Mouse (Mus musculus): ENCODE data around the gene Rasgrp3. TPM values are rescaled to one million over a fixed set of nuclear protein-coding genes. Genes with fewer than 3 reads are reported as not detected.
"Not testable (repeated sequence)": the region's sequence is repeated elsewhere in the genome, so short reads cannot be mapped to it uniquely, and the experiment has no call there.

Gene Rasgrp3
- total RNA-seq, 2 experiments from 2014 or later = 13.8 to 14.8 TPM

GRCm38 (mm10) chr17:75460621-75461020 lies 24.9 kb downstream of the Rasgrp3 start:
- no peak for DNase-seq (ENCODE audit: low spot score in 2 of 2)

DNA sequence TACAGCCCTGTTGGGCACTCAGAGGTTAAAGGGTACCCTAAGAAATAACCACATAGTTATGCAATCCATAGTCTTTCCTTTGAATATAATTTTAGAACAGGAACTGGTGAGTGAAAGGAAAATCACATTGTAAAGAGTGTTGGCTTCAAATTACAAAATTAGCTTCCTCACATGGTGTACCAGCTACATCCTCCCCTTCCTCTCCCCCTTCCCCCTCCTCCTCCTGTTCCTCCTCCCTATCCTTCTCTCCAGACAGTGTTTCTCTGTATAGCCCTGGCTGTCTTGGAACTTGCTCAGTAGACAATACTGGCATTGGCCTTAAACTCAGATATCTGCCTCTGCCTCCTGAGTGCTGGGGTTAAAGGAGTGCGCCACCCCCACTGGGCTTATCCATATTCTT lies 26.1 kb downstream of the Rasgrp3 start:
- DNase-seq (ENCODE audit: low spot score in 2 of 2) = no peak

- DNase-seq (ENCODE audit: low spot score in 2 of 2) = not testable (repeated sequence)
Measured at GRCm38 (mm10) chr17:75463223-75463622, 27.5 kb downstream of the Rasgrp3 start.

DNA sequence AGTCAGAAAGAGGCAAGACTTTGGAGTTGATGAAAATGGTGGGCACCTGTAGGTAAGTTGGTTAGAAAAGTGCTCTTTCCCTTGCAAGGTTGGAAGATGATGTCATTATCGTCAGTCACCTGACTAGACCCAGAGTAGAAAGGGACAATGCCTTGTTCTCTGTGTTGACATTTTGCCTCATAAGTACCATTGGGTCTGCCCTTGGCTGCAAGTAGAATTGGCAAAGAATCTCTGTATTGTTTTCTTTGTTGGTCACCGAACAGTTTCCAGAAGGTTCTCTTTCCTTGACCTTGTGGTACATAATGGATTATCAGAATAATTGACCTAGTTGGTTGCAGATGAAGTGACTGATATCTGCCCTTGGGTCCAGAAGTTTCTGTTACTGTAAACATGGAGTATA lies 27.9 kb downstream of the Rasgrp3 start:
- no peak for DNase-seq (ENCODE audit: low spot score in 2 of 2)

DNA sequence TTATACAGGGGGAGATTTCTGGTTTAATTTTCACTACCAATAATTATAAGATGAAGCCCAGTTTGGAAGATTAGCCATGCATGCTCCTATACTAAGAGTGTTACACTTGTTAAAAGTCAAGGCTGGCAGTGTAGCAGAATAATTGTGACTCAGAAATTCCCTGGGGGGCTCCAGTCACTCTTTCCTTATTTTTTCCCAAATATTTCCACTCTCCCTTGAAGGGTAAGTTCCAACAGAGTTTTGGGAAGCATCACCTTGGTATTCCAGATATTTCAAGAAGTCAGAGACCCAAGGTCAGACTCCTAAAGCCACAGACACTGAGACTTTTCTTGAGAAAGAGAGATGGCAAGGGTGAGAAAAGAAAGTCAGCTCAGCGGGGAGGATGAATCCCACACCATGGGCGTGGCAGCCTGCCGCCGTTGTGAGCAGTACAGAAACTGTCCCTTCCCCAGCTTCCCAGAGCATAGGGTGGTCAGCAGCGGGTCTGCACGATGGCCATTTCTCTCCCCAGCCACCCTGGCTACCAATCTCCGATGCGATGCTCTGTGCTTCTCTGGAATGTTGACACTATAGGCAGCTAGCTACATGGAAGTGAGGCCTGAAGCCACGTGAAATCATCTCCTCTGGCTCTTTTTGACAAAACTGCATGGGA lies 28.8 kb downstream of the Rasgrp3 start:
- no peak for DNase-seq (ENCODE audit: low spot score in 2 of 2)

DNA sequence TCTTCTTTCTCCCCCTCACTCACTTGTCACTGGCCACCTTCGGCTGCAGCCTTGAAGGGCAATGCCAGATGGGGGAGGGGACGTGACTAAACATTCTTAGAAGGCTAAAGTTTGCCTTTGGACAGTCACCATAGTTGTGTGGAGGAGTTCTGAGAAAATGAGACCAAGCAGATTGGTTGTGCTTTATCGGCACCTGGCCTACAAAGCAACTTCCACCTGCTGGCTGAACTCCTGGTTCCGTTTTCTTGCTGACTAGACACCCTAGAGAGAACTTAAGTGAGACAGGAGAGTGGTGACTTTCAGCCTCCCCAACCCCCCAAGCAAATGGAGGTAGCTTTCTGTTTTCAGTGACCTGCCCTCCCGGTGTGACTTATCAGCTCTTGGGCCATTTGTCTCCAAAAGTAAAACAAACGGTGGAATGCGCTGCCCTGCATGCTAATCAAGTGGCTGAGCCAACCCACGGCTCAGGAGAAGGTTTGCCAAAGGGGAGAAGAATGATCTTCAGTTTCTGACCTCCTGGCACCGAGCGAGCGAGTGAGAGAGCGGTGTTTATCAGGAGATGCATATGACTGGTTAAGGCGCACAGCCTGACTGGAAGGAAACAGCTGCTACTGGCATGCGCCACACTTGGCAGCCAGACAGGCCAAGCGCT lies 29.4 kb downstream of the Rasgrp3 start:
- peak; percentile 10 to 40 for DNase-seq (ENCODE audit: low spot score in 2 of 2)

GRCm38 (mm10) chr17:75465635-75465997 lies 29.9 kb downstream of the Rasgrp3 start:
- no peak for DNase-seq (ENCODE audit: low spot score in 2 of 2)

DNA sequence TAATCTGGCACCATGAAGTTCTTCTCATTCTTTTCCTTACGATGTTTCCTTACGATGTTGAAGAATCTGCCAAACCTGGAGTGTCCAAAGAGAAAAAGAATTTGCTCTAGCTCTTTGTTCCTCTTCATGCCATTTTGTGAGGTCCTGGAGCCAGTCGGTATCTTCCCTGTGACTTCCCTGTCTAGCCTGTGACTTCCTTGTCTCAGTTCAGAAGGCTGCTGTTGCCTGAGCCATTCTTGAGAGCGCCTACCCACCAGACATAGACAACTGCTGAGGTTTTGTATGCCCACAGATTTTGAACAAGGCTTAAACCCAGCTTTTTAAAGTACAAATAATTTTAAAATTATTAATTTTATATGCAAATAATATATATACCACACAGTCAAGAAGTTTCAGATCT lies 31.3 kb downstream of the Rasgrp3 start:
- DNase-seq (ENCODE audit: low spot score in 2 of 2) = no peak

DNA sequence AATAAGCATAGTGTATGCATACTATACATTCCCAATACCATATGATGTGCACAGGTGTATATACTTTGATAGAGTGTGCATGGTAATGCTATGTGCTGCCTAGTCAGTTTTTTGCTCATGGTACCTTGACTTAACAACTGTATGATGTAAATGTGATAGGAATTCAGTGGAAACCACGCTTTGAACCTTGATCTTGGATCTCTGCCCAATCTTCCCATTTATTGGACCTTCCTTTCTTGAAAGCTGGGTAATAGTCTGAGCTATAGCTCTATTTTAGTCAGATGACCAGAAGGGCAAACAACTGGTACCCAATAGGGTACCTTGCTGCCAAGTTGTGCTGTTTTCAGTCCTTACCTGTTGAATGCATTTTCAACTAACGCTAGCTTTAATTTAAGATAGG lies 31.8 kb downstream of the Rasgrp3 start:
- no peak for DNase-seq (ENCODE audit: low spot score in 2 of 2)

DNA sequence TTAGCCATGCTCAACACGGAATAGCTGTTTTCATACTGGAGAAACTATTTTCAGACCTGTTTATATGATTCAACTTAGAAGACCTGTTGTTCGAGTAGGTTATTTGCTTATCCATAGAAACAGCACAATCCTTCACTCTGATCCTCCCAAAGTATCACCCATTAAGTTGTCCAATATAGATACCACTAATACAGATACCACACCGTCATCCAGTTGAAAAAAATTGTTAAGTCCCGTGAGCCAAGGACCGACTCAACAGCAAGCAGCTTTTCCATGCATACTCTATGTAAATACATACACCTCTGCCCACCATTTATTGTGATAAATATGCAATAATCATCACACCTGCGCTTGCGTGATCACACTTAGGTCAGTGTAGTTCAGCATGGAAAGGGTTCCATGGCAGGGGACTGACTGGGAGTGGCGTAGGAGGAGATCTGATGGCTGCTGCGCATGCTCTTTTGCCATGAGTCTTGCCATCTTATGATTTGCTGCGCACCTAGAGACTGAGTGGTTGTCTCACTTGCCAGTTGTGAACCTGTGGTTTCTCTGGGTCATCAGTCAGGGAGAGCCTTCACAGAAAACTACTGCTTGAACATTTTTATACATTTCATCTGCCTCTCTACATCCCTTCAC lies 32.9 kb downstream of the Rasgrp3 start:
- no peak for DNase-seq (ENCODE audit: low spot score in 2 of 2)

- DNase-seq (ENCODE audit: low spot score in 2 of 2) = no peak
Measured at GRCm38 (mm10) chr17:75470325-75470724, 34.6 kb downstream of the Rasgrp3 start.

- no peak for DNase-seq (ENCODE audit: low spot score in 2 of 2)
Measured at GRCm38 (mm10) chr17:75470885-75471610, 35.4 kb downstream of the Rasgrp3 start.

DNA sequence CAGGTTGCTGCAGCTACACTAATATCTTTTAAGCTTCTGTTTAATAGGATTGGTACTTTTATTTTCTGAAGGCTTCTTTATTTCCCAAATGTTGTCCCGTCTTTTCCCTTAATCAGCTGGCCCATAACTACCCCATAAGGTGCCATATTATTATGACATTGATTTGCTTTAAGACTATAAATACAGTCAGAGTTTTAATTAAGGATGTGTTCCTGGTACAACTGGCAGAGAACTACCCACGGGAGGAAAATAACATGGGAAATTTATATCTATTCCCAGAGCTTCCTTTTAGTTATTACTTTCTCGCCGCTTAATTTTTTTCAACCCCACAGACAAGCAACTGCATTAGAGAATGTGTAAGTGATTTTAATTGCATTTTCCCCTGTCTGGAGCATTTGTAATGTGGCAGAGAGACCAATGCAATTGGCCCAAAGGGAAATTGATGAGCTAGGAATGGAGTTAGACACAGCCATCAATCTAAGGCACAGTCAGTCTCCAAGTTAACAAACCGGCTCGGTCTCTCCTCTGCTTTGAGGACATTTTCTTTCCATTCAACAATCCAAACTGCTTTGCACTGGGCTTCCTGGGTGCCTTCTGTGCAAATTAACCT lies 36.1 kb downstream of the Rasgrp3 start:
- DNase-seq (ENCODE audit: low spot score in 2 of 2) = no peak

DNA sequence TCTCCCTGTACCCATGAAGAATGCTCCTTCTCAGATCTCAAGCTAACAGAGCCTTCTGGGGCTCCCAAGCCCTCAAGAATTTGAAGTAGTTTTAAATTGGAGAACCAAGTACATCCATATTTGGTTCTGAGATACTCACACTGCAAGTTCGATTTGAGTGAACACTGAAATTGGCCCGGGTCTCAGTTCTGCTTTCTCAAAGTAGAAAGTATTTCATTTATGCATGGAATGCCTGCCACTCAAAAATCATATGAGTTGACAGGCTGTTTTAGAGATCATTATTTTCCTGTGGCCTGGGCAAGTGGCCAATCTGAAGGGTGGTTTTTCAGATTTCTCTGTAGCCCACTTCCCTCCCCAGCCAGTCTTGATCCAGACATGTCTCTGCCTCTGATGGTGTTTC lies 36.7 kb downstream of the Rasgrp3 start:
- DNase-seq (ENCODE audit: low spot score in 2 of 2) = no peak

DNA sequence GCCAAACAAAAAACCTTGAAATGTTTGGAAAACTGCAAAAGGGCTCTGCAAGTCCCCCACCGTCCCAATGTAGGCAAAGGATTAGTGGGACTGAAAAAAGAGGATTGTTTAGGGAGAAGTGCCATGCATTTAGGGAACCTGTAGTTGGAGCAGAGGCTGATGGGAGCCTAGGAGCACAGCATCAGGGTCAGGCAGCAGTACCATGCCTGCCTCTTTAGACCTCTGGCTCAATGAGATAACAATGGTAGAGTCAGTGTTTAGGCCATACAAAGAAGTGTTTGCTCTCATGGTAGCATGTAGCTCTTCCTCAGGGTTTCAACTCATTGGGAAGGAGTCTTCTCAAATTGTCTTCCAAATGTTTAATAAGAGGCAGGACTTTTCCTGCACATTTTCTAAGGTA lies 40.3 kb downstream of the Rasgrp3 start:
- no peak for DNase-seq (ENCODE audit: low spot score in 2 of 2)

- DNase-seq (ENCODE audit: low spot score in 2 of 2) = no peak
Measured at GRCm38 (mm10) chr17:75476736-75477416, 41.2 kb downstream of the Rasgrp3 start.

GRCm38 (mm10) chr17:75477655-75478054 lies 42.0 kb downstream of the Rasgrp3 start:
- no peak for DNase-seq (ENCODE audit: low spot score in 2 of 2)

GRCm38 (mm10) chr17:75478836-75479235 lies 43.1 kb downstream of the Rasgrp3 start:
- no peak for DNase-seq (ENCODE audit: low spot score in 2 of 2)

GRCm38 (mm10) chr17:75479663-75480062 lies 44.0 kb downstream of the Rasgrp3 start:
- no peak for DNase-seq (ENCODE audit: low spot score in 2 of 2)

DNA sequence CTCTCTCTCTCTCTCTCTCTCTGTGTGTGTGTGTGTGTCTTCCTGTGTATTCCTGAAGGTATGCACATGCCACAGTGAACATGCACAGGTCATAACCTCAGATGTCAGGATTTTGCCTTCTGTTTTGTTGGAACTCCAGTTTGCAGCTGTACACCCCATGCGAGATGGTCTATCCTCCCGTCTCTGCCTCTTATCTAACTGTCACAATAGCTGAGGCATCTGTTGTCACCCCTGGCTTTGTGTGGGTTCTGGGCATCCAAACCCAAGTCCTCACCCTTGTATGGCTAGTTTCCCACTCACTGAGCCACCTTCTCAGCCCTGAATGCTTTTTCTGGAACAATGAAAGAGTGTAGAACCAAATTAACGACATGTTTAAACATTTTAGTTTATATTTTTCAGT lies 44.7 kb downstream of the Rasgrp3 start:
- DNase-seq (ENCODE audit: low spot score in 2 of 2) = no peak

DNA sequence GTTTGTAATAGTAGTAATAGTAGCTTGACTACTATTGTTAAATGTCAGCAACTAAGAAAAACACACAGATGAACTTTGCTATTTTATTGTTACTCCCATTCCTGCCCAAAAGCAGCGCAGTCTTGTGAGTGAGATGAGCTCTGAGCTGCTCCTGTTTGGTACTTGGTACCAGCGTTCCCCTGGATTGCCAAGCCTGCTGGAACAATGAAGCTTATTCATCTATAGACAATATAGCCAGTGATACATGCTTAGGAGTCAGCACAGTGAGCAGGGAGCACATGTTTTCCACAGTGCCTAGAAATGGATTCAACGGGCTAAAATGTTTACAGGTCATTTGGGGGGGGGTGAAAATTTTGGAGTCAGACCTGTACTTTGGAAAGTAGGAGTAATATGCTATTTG lies 50.5 kb downstream of the Rasgrp3 start:
- DNase-seq (ENCODE audit: low spot score in 2 of 2) = no peak
